Mouse (Mus musculus) left cerebral cortex, adult 2 months (tissue): ENCODE measurements at regions not wholly inside any gene's neighbourhood (a gene's known extent, or its start where the extent isn't known, plus 50 kb on each side); places are given as distances from the start of the nearest gene placed in this dataset.
"Not testable (repeated sequence)": the region's sequence is repeated elsewhere in the genome, so short reads cannot be mapped to it uniquely, and the experiment has no call there.

Experiments used
- DNase-seq, 2 experiments: peaks; one replicate each; pipeline ENCODE4 v3.0.0; 2021 to 2022; ENCODE audit warnings: low spot score in 2 of 2, mixed read lengths in 1 of 2; ENCODE audit errors: extremely low spot score in 1 of 2
- H3K27ac ChIP-seq: fragments of 200-600 bp; 2 replicates; pipeline ENCODE4 v1.8.1; 2022
- H3K4me3 ChIP-seq: fragments of 200-600 bp; 2 replicates; pipeline ENCODE4 v1.8.1; 2022
- CTCF ChIP-seq: fragments of 200-600 bp; IDR thresholded peaks from 2 replicates; pipeline ENCODE4 v1.8.1; 2022; ENCODE audit warnings: antibody characterized with exemption, mild to moderate bottlenecking, moderate library complexity
- intact Hi-C: fragments of 180-260 bp; cut with DNase I; formaldehyde crosslinking; loops from one replicate; pipeline ENCODE4 v1.15.1; 2025

DNA sequence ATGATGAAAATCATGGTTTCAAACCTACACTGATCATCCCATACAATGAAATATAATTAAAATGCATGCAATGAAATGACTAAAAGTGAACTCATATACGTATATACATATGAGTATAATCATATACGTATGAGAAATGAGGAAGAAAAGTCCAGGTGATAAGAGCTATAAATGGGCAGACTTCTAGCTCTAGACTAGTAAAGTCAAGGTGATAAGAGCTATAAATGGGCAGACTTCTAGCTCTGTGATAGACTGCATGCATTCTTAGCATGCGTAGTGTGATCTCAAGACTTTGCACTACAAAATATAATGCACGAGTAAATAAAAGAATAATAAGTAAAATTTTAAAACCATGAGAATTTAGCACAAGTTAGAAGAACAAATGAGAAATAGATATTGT lies 606.2 kb upstream of the Gpc5 start:
- no peak overlapping the region for H3K4me3 ChIP-seq
- intact Hi-C loops, result no loop called here
- no peak for TF ChIP-seq CTCF
- no peak overlapping the region for H3K27ac ChIP-seq
- DNase-seq, result no peak

DNA sequence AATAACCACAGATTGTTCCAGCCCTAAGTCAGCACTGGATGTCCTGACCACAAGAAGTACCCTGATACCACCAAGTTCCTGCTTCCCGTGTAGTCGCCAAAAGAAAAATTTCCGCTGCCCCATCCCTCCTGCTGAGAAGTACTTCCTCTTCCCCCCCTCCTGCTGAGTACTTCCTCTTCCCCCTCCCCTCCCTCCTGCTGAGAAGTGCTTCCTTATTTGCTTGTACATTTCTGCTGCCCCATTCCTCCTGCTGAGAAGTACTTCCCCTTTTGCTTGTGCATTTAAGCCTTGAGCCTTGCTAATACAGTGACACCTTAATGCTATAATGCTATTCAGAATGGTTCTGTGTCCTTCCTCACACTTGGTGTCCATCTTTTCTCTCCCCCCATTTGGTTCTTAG lies 598.6 kb upstream of the Gpc5 start:
- DNase-seq, H3K27ac ChIP-seq, H3K4me3 ChIP-seq, intact Hi-C loops: not testable (repeated sequence)

DNA sequence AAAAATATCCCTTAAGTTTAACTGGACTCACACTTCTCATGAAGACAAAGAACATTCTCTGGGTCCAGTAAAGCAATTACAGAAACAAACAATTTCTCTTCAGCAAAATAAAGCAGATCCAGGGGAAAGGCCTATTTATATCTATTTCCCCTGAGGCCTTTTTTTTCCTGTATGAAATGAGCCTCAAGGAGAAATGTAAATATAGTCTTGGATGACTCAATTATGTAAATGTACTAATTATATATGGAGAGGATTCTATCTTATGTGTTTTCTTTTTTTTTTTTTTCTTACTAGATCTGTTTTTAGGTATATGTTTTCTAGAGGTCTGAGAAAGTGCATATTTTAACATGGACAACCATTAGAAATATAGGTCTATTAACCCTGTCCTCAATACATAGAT lies 587.0 kb upstream of the Gpc5 start:
- TF ChIP-seq CTCF, result no peak
- intact Hi-C loops, result no loop called here
- no peak for DNase-seq
- Histone ChIP-seq H3K27ac (peak overlapping the region; percentile 19; the same call in 1 of the 2 replicates), H3K4me3 (no peak overlapping the region)

- Histone ChIP-seq H3K27ac (peak overlapping the region; percentile 68), H3K4me3 (no peak overlapping the region)
- no peak for TF ChIP-seq CTCF
- peak in 1 of 2 experiments; percentile 35 for DNase-seq
- intact Hi-C loops, result loop anchor here (10.0 kb wide), 1 partner anchor 413 kb away; no protein-coding TSS in a partner anchor
These were observed 543.9 kb upstream of the Gpc5 start for GRCm38 (mm10) chr14:114547910-114548680.

- Histone ChIP-seq H3K27ac (no peak overlapping the region), H3K4me3 (no peak overlapping the region)
- intact Hi-C loops, result loop anchor here (10.0 kb wide), 1 partner anchor 414 kb away; no protein-coding TSS in a partner anchor
- DNase-seq, result no peak
- no peak for TF ChIP-seq CTCF
These were observed 542.9 kb upstream of the Gpc5 start for GRCm38 (mm10) chr14:114549101-114549500.

DNA sequence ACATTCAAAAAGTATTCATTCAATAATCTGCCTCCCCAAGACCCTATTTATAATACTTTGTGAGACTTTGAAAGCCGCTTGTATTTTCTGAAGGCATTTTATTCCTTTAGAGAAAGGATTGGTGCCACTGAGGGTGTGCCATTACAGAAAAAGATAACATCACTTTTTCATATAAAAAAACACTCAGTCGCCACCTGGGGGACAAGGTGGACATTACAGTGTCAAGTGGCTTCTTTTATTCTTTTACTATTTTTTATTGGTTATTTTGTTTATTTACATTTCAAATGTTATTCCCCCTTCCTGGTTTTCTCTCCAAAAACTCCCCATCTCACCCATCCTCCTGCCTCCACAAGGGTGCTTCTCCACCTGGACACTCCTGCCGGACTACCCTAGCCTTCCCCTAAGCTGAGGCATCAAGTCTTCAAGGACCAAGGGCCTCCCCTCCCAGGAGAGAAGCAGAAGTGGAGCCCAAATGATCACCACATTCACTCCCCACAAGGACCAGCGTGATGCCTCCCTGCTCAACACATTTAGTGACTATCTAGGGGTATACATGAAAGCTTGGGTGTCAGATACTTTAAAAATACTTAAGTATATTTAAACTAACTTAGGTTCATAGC lies 525.5 kb upstream of the Gpc5 start:
- intact Hi-C loops, result loop anchor here (10.0 kb wide), 1 partner anchor 532 kb away; no protein-coding TSS in a partner anchor
- Histone ChIP-seq H3K27ac (no peak overlapping the region), H3K4me3 (no peak overlapping the region)
- TF ChIP-seq CTCF, result peak; percentile 45
- no peak for DNase-seq

DNA sequence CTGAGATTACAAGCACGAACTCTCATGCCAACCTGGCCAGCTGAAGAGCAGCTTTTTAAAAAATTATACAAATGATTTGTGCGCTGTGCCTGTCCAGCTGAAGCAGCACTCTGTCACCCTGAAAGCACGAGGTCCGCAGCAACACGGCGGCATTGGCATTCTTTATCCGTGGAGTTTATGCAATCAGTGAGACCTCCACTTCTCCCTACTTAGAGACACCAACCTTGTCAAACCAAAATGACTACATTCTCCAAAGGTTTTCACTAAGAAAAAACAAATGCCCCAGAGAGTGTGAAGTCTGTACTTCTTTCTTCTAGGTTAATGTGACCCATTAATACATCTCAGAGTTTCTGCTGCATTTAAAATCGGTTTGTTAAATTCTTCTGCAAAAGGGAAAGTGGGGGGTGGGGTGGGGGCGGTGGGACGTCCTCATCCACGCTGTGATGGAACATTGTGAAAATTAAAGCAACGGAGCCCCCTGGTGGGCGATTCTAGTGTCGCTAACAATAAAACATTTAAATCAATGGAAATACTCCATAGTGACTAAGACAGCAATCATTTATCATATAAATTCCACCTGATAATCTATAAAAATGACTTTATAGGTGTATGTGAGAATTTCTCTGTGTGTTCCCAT lies 524.2 kb upstream of the Gpc5 start:
- intact Hi-C loops, result loop anchor here (10.0 kb wide), 1 partner anchor 533 kb away; no protein-coding TSS in a partner anchor
- TF ChIP-seq CTCF, result peak; percentile 69
- DNase-seq, result peak; percentile 62 to 72
- H3K27ac ChIP-seq, result no peak overlapping the region
- peak overlapping the region; percentile 25 for H3K4me3 ChIP-seq

GRCm38 (mm10) chr14:114587367-114588064 lies 504.5 kb upstream of the Gpc5 start:
- intact Hi-C loops, result no loop called here
- no peak for DNase-seq
- Histone ChIP-seq H3K27ac (no peak overlapping the region), H3K4me3 (no peak overlapping the region)
- TF ChIP-seq CTCF, result no peak

DNA sequence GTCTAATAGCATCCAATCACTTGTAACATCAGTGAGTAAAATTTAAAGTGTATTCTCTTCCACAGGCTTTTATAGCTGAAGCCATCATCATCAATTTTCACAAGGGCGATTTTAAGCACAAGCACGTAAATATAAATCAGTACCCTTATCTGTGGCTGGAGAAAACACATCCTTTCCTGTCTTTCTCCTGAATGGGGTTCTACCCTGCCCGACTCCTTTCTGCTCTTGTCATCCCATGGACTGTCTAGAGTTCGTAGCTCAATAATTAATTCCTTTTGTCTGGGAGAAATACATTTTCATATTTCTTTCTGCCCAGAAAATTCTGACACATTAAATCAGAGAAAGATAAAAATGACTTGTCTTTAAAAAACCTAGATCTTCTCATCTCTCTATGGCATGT lies 482.7 kb upstream of the Gpc5 start:
- H3K27ac ChIP-seq, result no peak overlapping the region
- DNase-seq, result no peak
- intact Hi-C loops, result no loop called here
- TF ChIP-seq CTCF, result no peak
- no peak overlapping the region for H3K4me3 ChIP-seq

GRCm38 (mm10) chr14:114612400-114612799 lies 479.6 kb upstream of the Gpc5 start:
- intact Hi-C loops, result no loop called here
- H3K4me3 ChIP-seq, result no peak overlapping the region
- H3K27ac ChIP-seq, result no peak overlapping the region
- DNase-seq, result no peak
- TF ChIP-seq CTCF, result no peak

DNA sequence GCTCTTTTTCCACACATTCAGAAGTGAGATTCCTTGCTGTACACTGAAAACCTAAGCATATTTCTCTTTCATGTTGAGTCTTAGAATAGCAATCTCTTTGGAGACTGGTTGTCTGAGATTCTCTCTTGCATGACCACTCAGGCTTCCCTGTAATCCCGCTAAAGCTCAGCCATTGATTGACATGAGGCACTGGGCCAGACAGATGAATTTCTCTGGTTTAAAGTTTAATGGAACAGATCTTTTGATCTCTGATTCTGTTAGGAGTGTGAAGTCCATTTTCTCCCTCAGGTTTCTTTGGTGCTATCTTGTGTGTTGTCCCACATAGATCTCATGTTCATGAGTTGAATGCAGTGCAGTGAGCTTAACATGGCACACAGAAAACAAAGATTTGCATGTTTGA lies 435.4 kb upstream of the Gpc5 start:
- intact Hi-C loops, result no loop called here
- DNase-seq, result no peak
- Histone ChIP-seq H3K27ac (no peak overlapping the region), H3K4me3 (no peak overlapping the region)
- TF ChIP-seq CTCF, result no peak

DNA sequence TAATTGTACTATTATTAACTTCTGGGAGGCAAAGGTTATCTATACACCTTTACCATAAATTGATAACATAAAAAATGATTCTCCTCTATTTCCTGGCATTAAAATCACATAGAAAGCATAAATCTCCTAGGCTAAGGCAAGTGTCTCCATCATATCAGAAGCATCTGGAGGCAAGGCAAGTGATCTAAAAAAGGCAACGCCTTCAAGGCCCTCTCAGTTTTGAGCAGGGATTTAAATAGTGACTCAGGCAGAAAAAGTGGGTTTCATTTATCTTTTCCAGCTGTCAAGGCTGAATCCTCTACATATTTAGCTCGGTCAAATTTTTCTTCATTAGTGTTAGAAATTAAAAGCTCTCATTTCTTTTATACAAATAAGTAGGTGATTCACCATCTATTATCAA lies 430.0 kb upstream of the Gpc5 start:
- DNase-seq, result no peak
- intact Hi-C loops, result no loop called here
- Histone ChIP-seq H3K4me3 (no peak overlapping the region), H3K27ac (no peak overlapping the region)
- no peak for TF ChIP-seq CTCF
